Mouse (Mus musculus): ENCODE measurements around the gene Slc38a3. TPM values are rescaled to one million over a fixed set of nuclear protein-coding genes. Genes with fewer than 3 reads are reported as not detected.

Slc38a3 gene
- total and polyA plus RNA-seq, 3 experiments: not detected

DNA sequence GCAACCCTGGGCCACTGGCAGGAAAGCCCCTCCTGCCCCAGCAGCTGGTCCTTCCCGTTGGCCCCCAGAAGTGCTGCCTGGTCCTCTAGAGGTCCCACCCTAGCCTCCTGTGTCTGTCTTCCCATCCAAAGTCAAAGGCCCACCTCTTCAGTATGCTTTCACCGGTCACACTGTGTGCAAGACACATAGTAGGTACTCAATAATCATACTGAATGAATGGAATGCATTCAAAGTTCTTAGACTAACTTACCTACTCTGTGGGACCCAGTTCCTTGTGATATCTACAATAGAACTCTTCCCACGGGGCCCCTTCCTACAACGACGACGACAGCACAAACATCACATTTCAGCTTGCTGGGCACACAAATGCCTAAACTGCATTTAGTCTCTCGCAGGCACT, 4.0 kb downstream of the Slc38a3 start:
- H3K4me3 ChIP-seq (ENCODE audit: control insufficient read depth in 1 of 2, insufficient read depth in 1 of 2, low read depth in 2 of 2, low read length in 2 of 2): no peak overlapping the region
- H3K27ac ChIP-seq (ENCODE audit: control insufficient read depth, low read depth, low read length): no peak overlapping the region
- no peak overlapping the region for H3K9ac ChIP-seq (ENCODE audit: control insufficient read depth, low read depth, low read length, poor library complexity, severe bottlenecking)
- peaks cover 18 to 22% of the 10 kb centered on the region in 2 experiments for H3K27me3 ChIP-seq (ENCODE audit: control insufficient read depth in 1 of 2, insufficient read depth in 2 of 2, low read length in 2 of 2)
- no peak for DNase-seq (ENCODE audit: low read depth, low spot score)
- no peaks in the 10 kb centered on the region for H3K9me3 ChIP-seq (replicated peaks; ENCODE audit: insufficient read depth, low read length)
- no peaks in the 10 kb centered on the region for H3K4me1 ChIP-seq (ENCODE audit: control insufficient read depth in 1 of 2, insufficient read depth in 2 of 2, low read length in 2 of 2)
- no peaks in the 10 kb centered on the region for H3K79me2 ChIP-seq (ENCODE audit: control insufficient read depth, insufficient read depth, low read length, poor library complexity)
- TF ChIP-seq CHD2 (IDR thresholded peaks at IDR 0.05; ENCODE audit: low read length): no peak
- peak; percentile 86 for TF ChIP-seq ZKSCAN1 (IDR thresholded peaks at IDR 0.05; ENCODE audit: low read depth, low read length)
- no peaks in the 10 kb centered on the region for H3K36me3 ChIP-seq (ENCODE audit: control insufficient read depth in 1 of 2, insufficient read depth in 2 of 2, low read length in 2 of 2)

DNA sequence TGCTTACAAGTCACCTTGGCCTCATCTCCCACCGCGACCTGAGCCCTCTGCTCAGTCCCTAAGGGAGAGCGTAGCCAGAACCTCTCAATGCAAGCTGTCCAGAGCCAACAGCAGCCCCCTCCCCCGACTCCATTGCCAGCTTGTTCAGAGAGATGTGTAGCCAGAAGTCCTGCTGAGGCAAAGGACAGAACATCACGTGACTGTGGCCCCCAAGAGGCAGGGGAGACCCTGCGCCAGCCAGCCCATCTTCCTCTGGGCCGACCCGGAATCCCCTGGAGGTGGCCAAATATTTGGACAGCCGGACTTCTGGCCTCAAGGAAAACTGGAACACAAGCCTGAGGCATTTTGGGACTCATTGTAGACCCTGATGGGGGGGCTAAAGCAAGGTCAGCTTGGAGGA, 5.8 kb downstream of the Slc38a3 start:
- Histone ChIP-seq H3K9me3 (replicated peaks; ENCODE audit: insufficient read depth, low read length) (no peaks in the 10 kb centered on the region), H3K9ac (ENCODE audit: control insufficient read depth, low read depth, low read length, poor library complexity, severe bottlenecking) (no peak overlapping the region), H3K4me1 (ENCODE audit: control insufficient read depth in 1 of 2, insufficient read depth in 2 of 2, low read length in 2 of 2) (no peaks in the 10 kb centered on the region), H3K4me3 (ENCODE audit: control insufficient read depth in 1 of 2, insufficient read depth in 1 of 2, low read depth in 2 of 2, low read length in 2 of 2) (no peak overlapping the region), H3K27me3 (ENCODE audit: control insufficient read depth in 1 of 2, insufficient read depth in 2 of 2, low read length in 2 of 2) (peaks cover 7 to 16% of the 10 kb centered on the region in 2 experiments), H3K79me2 (ENCODE audit: control insufficient read depth, insufficient read depth, low read length, poor library complexity) (no peaks in the 10 kb centered on the region), H3K36me3 (ENCODE audit: control insufficient read depth in 1 of 2, insufficient read depth in 2 of 2, low read length in 2 of 2) (no peaks in the 10 kb centered on the region), H3K27ac (ENCODE audit: control insufficient read depth, low read depth, low read length) (no peak overlapping the region)
- TF ChIP-seq BHLHE40 (IDR thresholded peaks at IDR 0.05; ENCODE audit: borderline replicate concordance, low read depth, low read length) (no peak), ZKSCAN1 (IDR thresholded peaks at IDR 0.05; ENCODE audit: low read depth, low read length) (no peak), KAT2A (conservative IDR thresholded peaks at IDR 0.05; ENCODE audit: low read depth, low read length) (no peak), GABPA (IDR thresholded peaks at IDR 0.05; ENCODE audit: low read depth, low read length) (no peak), SIN3A (IDR thresholded peaks at IDR 0.05; ENCODE audit: low read length) (no peak), CTCF (IDR thresholded peaks at IDR 0.05 in 2 of 3, conservative IDR thresholded peaks at IDR 0.05 in 1 of 3; ENCODE audit: control insufficient read depth in 1 of 3, insufficient read depth in 1 of 3, low read depth in 2 of 3, low read length in 3 of 3, poor library complexity in 1 of 3, severe bottlenecking in 1 of 3) (no peak), MEF2A (IDR thresholded peaks at IDR 0.05; ENCODE audit: extremely low read depth, insufficient replicate concordance, low read depth, low read length, poor library complexity, severe bottlenecking) (no peak), RCOR1 (IDR thresholded peaks at IDR 0.05; ENCODE audit: low read depth, low read length) (no peak)
- no peak for DNase-seq (ENCODE audit: low read depth, low spot score)

DNA sequence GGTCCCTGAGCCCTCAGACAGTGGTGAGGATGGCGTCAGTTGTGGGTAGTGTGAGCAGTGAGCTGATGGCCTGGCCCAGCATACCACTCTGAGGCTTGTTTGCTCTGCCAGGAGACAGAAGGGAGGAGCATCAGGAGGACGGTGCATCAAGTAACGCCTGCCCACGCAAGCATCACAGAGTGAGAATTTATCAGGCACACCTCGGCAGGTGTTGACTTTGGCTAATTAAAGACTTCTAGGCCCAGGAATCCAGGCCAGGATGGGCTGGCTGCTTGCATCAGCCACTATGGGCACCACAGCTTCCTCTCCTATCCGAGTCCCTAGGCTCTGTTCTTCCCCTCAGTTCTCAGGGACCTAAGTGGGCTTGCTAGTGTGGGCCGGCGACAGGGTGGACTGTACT, 7.0 kb downstream of the Slc38a3 start:
- Histone ChIP-seq H3K79me2 (ENCODE audit: control insufficient read depth, insufficient read depth, low read length, poor library complexity) (no peaks in the 10 kb centered on the region), H3K4me3 (ENCODE audit: control insufficient read depth in 1 of 2, insufficient read depth in 1 of 2, low read depth in 2 of 2, low read length in 2 of 2) (no peak overlapping the region), H3K27me3 (ENCODE audit: control insufficient read depth in 1 of 2, insufficient read depth in 2 of 2, low read length in 2 of 2) (peaks cover 6 to 12% of the 10 kb centered on the region in 2 experiments), H3K9me3 (replicated peaks; ENCODE audit: insufficient read depth, low read length) (no peaks in the 10 kb centered on the region), H3K4me1 (ENCODE audit: control insufficient read depth in 1 of 2, insufficient read depth in 2 of 2, low read length in 2 of 2) (no peaks in the 10 kb centered on the region), H3K9ac (ENCODE audit: control insufficient read depth, low read depth, low read length, poor library complexity, severe bottlenecking) (no peak overlapping the region), H3K27ac (ENCODE audit: control insufficient read depth, low read depth, low read length) (no peak overlapping the region), H3K36me3 (ENCODE audit: control insufficient read depth in 1 of 2, insufficient read depth in 2 of 2, low read length in 2 of 2) (no peaks in the 10 kb centered on the region)
- no peak for DNase-seq (ENCODE audit: low read depth, low spot score)
- TF ChIP-seq EP300 (IDR thresholded peaks at IDR 0.05; ENCODE audit: low read depth in 1 of 2, low read length in 2 of 2) (no peak), USF2 (IDR thresholded peaks at IDR 0.05; ENCODE audit: borderline replicate concordance in 1 of 2, insufficient read depth in 1 of 2, low read depth in 1 of 2, low read length in 2 of 2) (no peak), POLR2AphosphoS5 (IDR thresholded peaks at IDR 0.05; ENCODE audit: borderline replicate concordance, low read depth, low read length) (no peak), CHD2 (IDR thresholded peaks at IDR 0.05; ENCODE audit: low read length) (no peak), CTCF (IDR thresholded peaks at IDR 0.05 in 2 of 3, conservative IDR thresholded peaks at IDR 0.05 in 1 of 3; ENCODE audit: control insufficient read depth in 1 of 3, insufficient read depth in 1 of 3, low read depth in 2 of 3, low read length in 3 of 3, poor library complexity in 1 of 3, severe bottlenecking in 1 of 3) (no peak), GATA1 (IDR thresholded peaks at IDR 0.05; ENCODE audit: low read depth, low read length) (no peak), TBP (IDR thresholded peaks at IDR 0.05; ENCODE audit: low read depth, low read length) (no peak), POLR2A (IDR thresholded peaks at IDR 0.05; ENCODE audit: control insufficient read depth in 1 of 2, insufficient read depth in 1 of 2, low read depth in 1 of 2, low read length in 2 of 2, poor library complexity in 1 of 2) (no peak), ZKSCAN1 (IDR thresholded peaks at IDR 0.05; ENCODE audit: low read depth, low read length) (no peak), KAT2A (conservative IDR thresholded peaks at IDR 0.05; ENCODE audit: low read depth, low read length) (no peak), USF1 (IDR thresholded peaks at IDR 0.05; ENCODE audit: low read depth, low read length) (no peak), RCOR1 (IDR thresholded peaks at IDR 0.05; ENCODE audit: low read depth, low read length) (no peak)

Measured in MEL (cell line).